ENCODE assay signal across 8 mouse cellular contexts in the genomic region with DNA sequence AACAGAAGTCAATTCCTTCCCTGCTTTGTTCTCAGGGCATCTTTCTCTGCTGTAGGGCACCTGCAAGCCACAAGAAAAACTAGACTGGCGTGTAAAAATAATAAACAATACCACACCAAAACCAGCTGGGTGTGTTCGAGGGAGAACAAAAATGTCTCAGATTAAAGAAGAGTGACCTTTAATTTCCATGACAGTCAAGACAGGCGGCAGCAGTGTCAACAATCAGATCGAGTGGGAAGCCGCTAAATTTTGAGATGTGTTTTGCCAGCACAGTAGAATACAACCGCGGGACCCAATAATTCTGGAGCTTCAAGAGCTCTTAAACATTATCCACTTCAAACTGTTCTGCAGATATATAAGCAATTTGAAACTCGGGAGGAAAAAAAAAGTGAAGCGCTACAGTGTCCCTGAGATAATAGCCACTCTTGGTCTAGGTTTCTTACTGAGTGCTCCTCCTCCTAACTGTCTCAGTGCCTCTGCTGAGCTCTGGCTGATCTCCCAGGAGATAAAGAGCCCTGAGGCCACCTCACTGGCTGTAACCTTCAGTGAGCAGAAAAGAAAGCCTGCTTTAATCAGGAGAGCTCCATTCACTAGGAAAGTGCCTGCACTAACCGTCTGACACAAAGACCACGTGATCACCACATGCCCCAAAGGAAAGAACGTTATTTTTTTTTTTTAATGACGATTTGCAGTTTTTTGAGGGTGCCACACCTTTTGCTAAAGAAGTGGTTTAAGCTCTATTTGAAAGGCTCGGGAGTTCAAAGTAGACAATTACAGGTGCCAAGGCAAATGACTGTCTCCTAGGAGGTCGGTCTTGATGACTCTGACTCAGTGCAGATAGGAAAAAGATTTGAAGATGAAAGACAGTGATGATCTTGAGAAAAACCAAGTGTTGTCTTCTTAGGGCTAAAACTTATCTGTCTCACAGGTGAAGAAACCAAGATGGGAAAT.
DNase-seq lines count a peak whose midpoint lies in the region; ATAC-seq lines count a peak whose summit lies in the region.

No protein-coding gene starts in this region.

- H3K9me3 ChIP-seq in hindbrain, embryonic 15.5 days = no peaks in the 10 kb centered on the region
- no peaks in the 10 kb centered on the region for H3K9me3 ChIP-seq in midbrain, embryonic 16.5 days (replicated peaks; ENCODE audit: control insufficient read depth, low read length, poor library complexity, severe bottlenecking)

- 0 out of 2 replicates have a peak overlapping the region, but pooled peaks have one; percentile 3 for H3K4me2 ChIP-seq in hindbrain, embryonic 15.5 days
- H3K4me2 ChIP-seq in midbrain, embryonic 16.5 days (ENCODE audit: low read length) = peak overlapping the region; percentile 20

- no peak for ATAC-seq in hindbrain, embryonic 15.5 days (ENCODE audit: low FRiP score, low read depth)
- ATAC-seq in midbrain, embryonic 16.5 days = 0 out of 2 replicates have a peak, but pooled peaks have one; percentile 62

- peaks cover 17% of the 10 kb centered on the region; the same call in 1 of the 2 replicates for H3K36me3 ChIP-seq in hindbrain, embryonic 15.5 days
- no peaks in the 10 kb centered on the region; the same call in 1 of the 2 replicates for H3K36me3 ChIP-seq in midbrain, embryonic 16.5 days (ENCODE audit: control insufficient read depth, insufficient read depth, low read length)

- peaks cover 8% of the 10 kb centered on the region for H3K4me1 ChIP-seq in hindbrain, embryonic 15.5 days (replicated peaks)
- H3K4me1 ChIP-seq in midbrain, embryonic 16.5 days (ENCODE audit: control insufficient read depth, insufficient read depth, low read length) = peaks cover 12% of the 10 kb centered on the region

- 30% methylated on average over 15 of the region's 15 CpGs for WGBS in hindbrain, embryonic 15.5 days
- WGBS in midbrain, embryonic 16.5 days = 15% methylated on average over 15 of the region's 15 CpGs

- H3K27ac ChIP-seq in hindbrain, embryonic 15.5 days (replicated peaks) = 0 out of 2 replicates have a peak overlapping the region, but pooled peaks have one; percentile 3
- H3K27ac ChIP-seq in midbrain, embryonic 16.5 days (ENCODE audit: low read length) = peak overlapping the region; percentile 14; the same call in 1 of the 2 replicates

- no peak overlapping the region for H3K4me3 ChIP-seq in hindbrain, embryonic 15.5 days
- no peak overlapping the region for H3K4me3 ChIP-seq in midbrain, embryonic 16.5 days (ENCODE audit: low read depth, low read length)

- H3K27me3 ChIP-seq in hindbrain, embryonic 15.5 days = no peaks in the 10 kb centered on the region
- no peaks in the 10 kb centered on the region for H3K27me3 ChIP-seq in midbrain, embryonic 16.5 days (ENCODE audit: control insufficient read depth, insufficient read depth, low read depth, low read length)

- H3K9ac ChIP-seq in hindbrain, embryonic 15.5 days = no peak overlapping the region
- H3K9ac ChIP-seq in midbrain, embryonic 16.5 days (ENCODE audit: low read depth, low read length) = no peak overlapping the region

- DNase-seq in kidney, adult 9 months = peak; percentile 7
- no peak for DNase-seq in kidney, adult 18-20 months
- DNase-seq in MN1 (ENCODE audit: low spot score) = peak; percentile 78
- peak; percentile 38 for DNase-seq in embryo, embryonic 11 days
- no peak for DNase-seq in natural killer cell, adult 2 months (ENCODE audit: low spot score in 2 of 2)
- no peak for DNase-seq in frontal cortex, postnatal 14 days (ENCODE audit: low spot score in 2 of 2)

Comparison
In these comparisons a context has a peak if more than half of its experiments do, and no peak if none do; other contexts are left out.
1. DNase-seq: peak in kidney, adult 9 months (single experiment), MN1 (single experiment) and embryo, embryonic 11 days (single experiment); none in kidney, adult 18-20 months (single experiment), natural killer cell, adult 2 months (0 of 2) and frontal cortex, postnatal 14 days (0 of 2).